10 mouse cellular contexts compared by ENCODE assay signal in genomic region chr1:154103597-154103923, GRCm38 (mm10).
DNase-seq lines count a peak whose midpoint lies in the region; ATAC-seq and TF ChIP-seq lines count a peak whose summit lies in the region.
"Had no signal": no experiment of that assay in that cellular context is flagged by ENCODE, and none has a peak within 500 bp of the region (broad histone marks: within the 10 kb centered on the region; RNA-seq: fewer than 3 reads in every experiment).

No protein-coding gene starts in this region.

- no peak for TF ChIP-seq CTCF in CH12.LX (conservative IDR thresholded peaks at IDR 0.05 in 1 of 2, IDR thresholded peaks at IDR 0.05 in 1 of 2; ENCODE audit: low read depth in 2 of 2, low read length in 2 of 2)

- no peak for TF ChIP-seq RAD21 in CH12.LX (IDR thresholded peaks at IDR 0.05; ENCODE audit: low read depth, low read length)

- H3K27ac ChIP-seq in heart, embryonic 16.5 days (ENCODE audit: low read length): peak overlapping the region; percentile 70
- H3K27ac ChIP-seq in lung, embryonic 15.5 days: peak overlapping the region; percentile 78
- peak overlapping the region; percentile 89 for H3K27ac ChIP-seq in CH12.LX (ENCODE audit: insufficient read depth, low read depth)
- H3K27ac ChIP-seq in neural tube, embryonic 14.5 days (ENCODE audit: low read depth, low read length): peak overlapping the region; percentile 64
- H3K27ac ChIP-seq: limb, embryonic 13.5 days had no signal

- no peak for ATAC-seq in heart, embryonic 16.5 days (replicated peaks; ENCODE audit: extremely low read depth, insufficient read depth, low FRiP score)
- ATAC-seq in lung, embryonic 15.5 days (ENCODE audit: borderline replicate concordance, extremely low read depth, low FRiP score, low TSS enrichment): no peak
- no peak for ATAC-seq in neural tube, embryonic 14.5 days (ENCODE audit: low read depth)

- H3K4me1 ChIP-seq in heart, embryonic 16.5 days (ENCODE audit: control insufficient read depth, insufficient read depth, low read length): peaks cover 13% of the 10 kb centered on the region
- peaks cover 17% of the 10 kb centered on the region for H3K4me1 ChIP-seq in lung, embryonic 15.5 days
- peaks cover 14 to 64% of the 10 kb centered on the region in 2 experiments for H3K4me1 ChIP-seq in CH12.LX (ENCODE audit: control insufficient read depth in 1 of 2, insufficient read depth in 2 of 2)
- 0 out of 2 replicates have a peak, but pooled peaks cover 3% of the 10 kb centered on the region for H3K4me1 ChIP-seq in neural tube, embryonic 14.5 days (ENCODE audit: control insufficient read depth, insufficient read depth, low read length)
- H3K4me1 ChIP-seq: limb, embryonic 13.5 days; megakaryocyte, embryonic 14.5 days had no signal

- 84% methylated on average over 5 of the region's 5 CpGs for WGBS in heart, embryonic 16.5 days
- WGBS in lung, embryonic 15.5 days: 68% methylated on average over 5 of the region's 5 CpGs
- WGBS in neural tube, embryonic 14.5 days: 51% methylated on average over 5 of the region's 5 CpGs

- intact Hi-C loops in heart, postnatal 14 days (cut with DNase I): no loop called here

- no peaks in the 10 kb centered on the region for H3K36me3 ChIP-seq in heart, embryonic 16.5 days (ENCODE audit: control insufficient read depth, insufficient read depth)
- no peaks in the 10 kb centered on the region for H3K36me3 ChIP-seq in lung, embryonic 15.5 days
- H3K36me3 ChIP-seq in CH12.LX (replicated peaks in 1 of 2; ENCODE audit: control insufficient read depth in 1 of 2, insufficient read depth in 1 of 2, low read length in 1 of 2): no peaks in the 10 kb centered on the region
- no peaks in the 10 kb centered on the region for H3K36me3 ChIP-seq in neural tube, embryonic 14.5 days (ENCODE audit: control insufficient read depth, insufficient read depth, low read length)
- H3K36me3 ChIP-seq: limb, embryonic 13.5 days had no signal

- TF ChIP-seq EP300 in CH12.LX (IDR thresholded peaks at IDR 0.05; ENCODE audit: low read length): peak; percentile 58; the same call in 1 of the 2 replicates

- no peak overlapping the region for H3K4me2 ChIP-seq in heart, embryonic 16.5 days (ENCODE audit: low read depth, low read length)
- no peak overlapping the region for H3K4me2 ChIP-seq in lung, embryonic 15.5 days
- peak overlapping the region; percentile 99 for H3K4me2 ChIP-seq in CH12.LX (ENCODE audit: insufficient read depth, low read depth, poor library complexity, severe bottlenecking)
- no peak overlapping the region for H3K4me2 ChIP-seq in neural tube, embryonic 14.5 days (ENCODE audit: low read depth, low read length)
- H3K4me2 ChIP-seq: limb, embryonic 13.5 days had no signal

- dilution Hi-C loops in CH12.LX (cut with MboI; ENCODE audit: extremely low pct_ligation_motif_present, extremely low pct_unique_long_range_greater_than_20kb, low sequenced_read_pairs): no loop called here

- no peak for DNase-seq in heart, postnatal 14 days
- DNase-seq in lung, adult 18-20 months: no peak
- peak; percentile 70 for DNase-seq in CH12.LX (ENCODE audit: extremely low read depth)
- no peak for DNase-seq in right cerebral cortex, postnatal 25 days
- no peak for DNase-seq in layer of hippocampus, adult 18-20 months (ENCODE audit: low spot score in 2 of 2)

- no peaks in the 10 kb centered on the region for H3K27me3 ChIP-seq in heart, embryonic 16.5 days (ENCODE audit: control insufficient read depth, insufficient read depth, low read length)
- no peaks in the 10 kb centered on the region for H3K27me3 ChIP-seq in lung, embryonic 15.5 days
- H3K27me3 ChIP-seq in CH12.LX (replicated peaks): no peaks in the 10 kb centered on the region
- no peaks in the 10 kb centered on the region for H3K27me3 ChIP-seq in neural tube, embryonic 14.5 days (ENCODE audit: control insufficient read depth, insufficient read depth, low read length)
- H3K27me3 ChIP-seq: limb, embryonic 13.5 days had no signal

- no peaks in the 10 kb centered on the region for H3K9me3 ChIP-seq in heart, embryonic 16.5 days (replicated peaks; ENCODE audit: control insufficient read depth, low read length)
- no peaks in the 10 kb centered on the region for H3K9me3 ChIP-seq in lung, embryonic 15.5 days
- no peaks in the 10 kb centered on the region for H3K9me3 ChIP-seq in CH12.LX (replicated peaks; ENCODE audit: low read length)
- H3K9me3 ChIP-seq in neural tube, embryonic 14.5 days (ENCODE audit: control insufficient read depth, low read length): no peaks in the 10 kb centered on the region
- H3K9me3 ChIP-seq: limb, embryonic 13.5 days; megakaryocyte, embryonic 14.5 days had no signal

- H3K79me2 ChIP-seq in CH12.LX (replicated peaks; ENCODE audit: control insufficient read depth, extremely low read depth, insufficient read depth, poor library complexity, severe bottlenecking): no peaks in the 10 kb centered on the region

- TF ChIP-seq POLR2A in CH12.LX (IDR thresholded peaks at IDR 0.05; ENCODE audit: low read depth, low read length): no peak

- no peak overlapping the region for H3K9ac ChIP-seq in heart, embryonic 16.5 days (ENCODE audit: low read length)
- no peak overlapping the region for H3K9ac ChIP-seq in lung, embryonic 15.5 days
- peak overlapping the region; percentile 87 for H3K9ac ChIP-seq in CH12.LX (ENCODE audit: insufficient read depth, low read depth)
- H3K9ac ChIP-seq in neural tube, embryonic 14.5 days (replicated peaks; ENCODE audit: low read depth, low read length): no peak overlapping the region
- H3K9ac ChIP-seq: limb, embryonic 13.5 days had no signal

- H3K4me3 ChIP-seq in heart, embryonic 16.5 days (ENCODE audit: low read length): no peak overlapping the region
- no peak overlapping the region for H3K4me3 ChIP-seq in lung, embryonic 15.5 days
- H3K4me3 ChIP-seq in CH12.LX (replicated peaks in 1 of 3; ENCODE audit: low read depth in 2 of 3, low read length in 2 of 3, poor library complexity in 1 of 3): peak overlapping the region; percentile 14 to 50 (median 46)
- no peak overlapping the region for H3K4me3 ChIP-seq in neural tube, embryonic 14.5 days (ENCODE audit: low read depth, low read length)
- H3K4me3 ChIP-seq: limb, embryonic 13.5 days; megakaryocyte, embryonic 14.5 days had no signal

- in situ Hi-C loops in CH12.LX (cut with MboI; ENCODE audit: low pct_ligation_motif_present, low pct_unique_long_range_greater_than_20kb, low sequenced_read_pairs): no loop called here

TF ChIP-seq in CH12.LX, 34 proteins besides CTCF, POLR2A, EP300 and RAD21:
- TF ChIP-seq PAX5 (IDR thresholded peaks at IDR 0.05; ENCODE audit: low read length): no peak
- TF ChIP-seq NELFE (IDR thresholded peaks at IDR 0.05; ENCODE audit: low read depth, low read length): no peak
- TF ChIP-seq TCF12 (IDR thresholded peaks at IDR 0.05; ENCODE audit: low read depth, low read length): peak; percentile 37; the same call in 1 of the 2 replicates
- peak; percentile 53 for TF ChIP-seq BHLHE40 (IDR thresholded peaks at IDR 0.05; ENCODE audit: low read depth, low read length)
- no peak for TF ChIP-seq KAT2A (IDR thresholded peaks at IDR 0.05; ENCODE audit: insufficient replicate concordance, low read length)
- TF ChIP-seq E2F4 (IDR thresholded peaks at IDR 0.05; ENCODE audit: insufficient replicate concordance, low read depth, low read length): no peak
- TF ChIP-seq JUND (conservative IDR thresholded peaks at IDR 0.05; ENCODE audit: low read depth, low read length): no peak
- peak; percentile 71 for TF ChIP-seq ZNF384 (IDR thresholded peaks at IDR 0.05; ENCODE audit: low read depth, low read length)
- 0 out of 2 replicates have a peak, but pooled peaks have one; percentile 41 for TF ChIP-seq MEF2A (IDR thresholded peaks at IDR 0.05; ENCODE audit: borderline replicate concordance, low read depth, low read length)
- no peak for TF ChIP-seq MYC (IDR thresholded peaks at IDR 0.05; ENCODE audit: low read depth, low read length)
- TF ChIP-seq CHD1 (IDR thresholded peaks at IDR 0.05; ENCODE audit: low read depth, low read length): no peak
- TF ChIP-seq ETS1 (conservative IDR thresholded peaks at IDR 0.05; ENCODE audit: low read depth, low read length): peak; percentile 43; the same call in 1 of the 2 replicates

Comparison
In these comparisons a context has a peak if more than half of its experiments do, and no peak if none do; other contexts are left out.
1. H3K4me3 ChIP-seq: peak in CH12.LX (3 of 3); none in heart, embryonic 16.5 days (single experiment), lung, embryonic 15.5 days (single experiment) and neural tube, embryonic 14.5 days (single experiment).
2. Peak in every context shown above with its lines, with median percentiles within 50 percentile points of each other: H3K27ac ChIP-seq.